ENCODE assay signal across 16 mouse cellular contexts in genomic region chr17:62690256-62690655, GRCm38 (mm10).
DNase-seq lines count a peak whose midpoint lies in the region; ATAC-seq and TF ChIP-seq lines count a peak whose summit lies in the region.
"Had no signal": no experiment of that assay in that cellular context is flagged by ENCODE, and none has a peak within 500 bp of the region (broad histone marks: within the 10 kb centered on the region; RNA-seq: fewer than 3 reads in every experiment).

No protein-coding gene starts in this region.

- 48% methylated on average over 8 of the region's 8 CpGs for WGBS in forebrain, postnatal 0 days
- 51% methylated on average over 8 of the region's 8 CpGs for WGBS in forebrain, embryonic 11.5 days
- 29% methylated on average over 8 of the region's 8 CpGs for WGBS in stomach, postnatal 0 days

- DNase-seq in forebrain, postnatal 0 days, result no peak
- DNase-seq in forebrain, embryonic 11.5 days (ENCODE audit: low spot score), result no peak
- DNase-seq in kidney, postnatal 14 days, result peak; percentile 13
- no peak for DNase-seq in kidney, adult 18-20 months
- peak; percentile 20 for DNase-seq in urinary bladder, postnatal 14 days (ENCODE audit: low spot score)
- DNase-seq in urinary bladder, adult 2 months (ENCODE audit: low spot score), result no peak
- DNase-seq in stomach, postnatal 0 days (ENCODE audit: low spot score), result peak; percentile 42
- DNase-seq in gastrocnemius, adult 8-10 months (ENCODE audit: low spot score in 2 of 2), result no peak
- DNase-seq: cerebellum, adult 8-10 months; gastrocnemius, postnatal 10 days; heart, postnatal 4 days had no signal

- H3K9ac ChIP-seq in forebrain, postnatal 0 days, result no peak overlapping the region
- no peak overlapping the region for H3K9ac ChIP-seq in forebrain, embryonic 11.5 days (ENCODE audit: low read length)
- no peak overlapping the region for H3K9ac ChIP-seq in stomach, postnatal 0 days (ENCODE audit: low read length)
- H3K9ac ChIP-seq: embryonic facial prominence, embryonic 12.5 days; heart, embryonic 12.5 days; limb, embryonic 12.5 days; neural tube, embryonic 13.5 days had no signal

- H3K4me2 ChIP-seq in forebrain, postnatal 0 days (ENCODE audit: low read depth), result no peak overlapping the region
- H3K4me2 ChIP-seq in forebrain, embryonic 11.5 days (ENCODE audit: low read depth, low read length, severe bottlenecking), result no peak overlapping the region
- no peak overlapping the region for H3K4me2 ChIP-seq in stomach, postnatal 0 days (replicated peaks; ENCODE audit: low read depth)
- H3K4me2 ChIP-seq: embryonic facial prominence, embryonic 12.5 days; heart, embryonic 12.5 days; limb, embryonic 12.5 days; neural tube, embryonic 13.5 days had no signal

- H3K27me3 ChIP-seq in forebrain, postnatal 0 days (ENCODE audit: insufficient read depth, low read length), result no peaks in the 10 kb centered on the region
- H3K27me3 ChIP-seq in forebrain, embryonic 11.5 days (ENCODE audit: control insufficient read depth, insufficient read depth, low read length), result no peaks in the 10 kb centered on the region
- H3K27me3 ChIP-seq in stomach, postnatal 0 days (ENCODE audit: control insufficient read depth, insufficient read depth, low read length), result no peaks in the 10 kb centered on the region
- H3K27me3 ChIP-seq: embryonic facial prominence, embryonic 12.5 days; heart, embryonic 12.5 days; neural tube, embryonic 13.5 days had no signal

- TF ChIP-seq EP300 in stomach, postnatal 0 days (optimal IDR thresholded peaks at IDR 0.05), result no peak

- H3K4me3 ChIP-seq in forebrain, postnatal 0 days (ENCODE audit: low read depth, low read length), result no peak overlapping the region
- H3K4me3 ChIP-seq in forebrain, embryonic 11.5 days (ENCODE audit: low read depth, low read length), result no peak overlapping the region
- H3K4me3 ChIP-seq in stomach, postnatal 0 days (ENCODE audit: low read depth, low read length), result no peak overlapping the region
- H3K4me3 ChIP-seq: embryonic facial prominence, embryonic 12.5 days; heart, embryonic 12.5 days; limb, embryonic 12.5 days; neural tube, embryonic 13.5 days had no signal

- no peaks in the 10 kb centered on the region for H3K36me3 ChIP-seq in forebrain, postnatal 0 days (ENCODE audit: insufficient read depth)
- no peaks in the 10 kb centered on the region for H3K36me3 ChIP-seq in forebrain, embryonic 11.5 days (ENCODE audit: control insufficient read depth, insufficient read depth, low read length)
- no peaks in the 10 kb centered on the region for H3K36me3 ChIP-seq in stomach, postnatal 0 days (ENCODE audit: control insufficient read depth, insufficient read depth, low read length)
- H3K36me3 ChIP-seq: embryonic facial prominence, embryonic 12.5 days; heart, embryonic 12.5 days; limb, embryonic 12.5 days; neural tube, embryonic 13.5 days had no signal

- TF ChIP-seq CTCF in forebrain, postnatal 0 days (IDR thresholded peaks at IDR 0.05; ENCODE audit: low read depth), result 0 out of 2 replicates have a peak, but pooled peaks have one; percentile 3
- peak; percentile 58 for TF ChIP-seq CTCF in stomach, postnatal 0 days (IDR thresholded peaks at IDR 0.05; ENCODE audit: low read depth)

- ATAC-seq in forebrain, postnatal 0 days, result no peak
- ATAC-seq in forebrain, embryonic 11.5 days (replicated peaks; ENCODE audit: low FRiP score), result no peak; the same call in 1 of the 2 replicates
- ATAC-seq in stomach, postnatal 0 days (ENCODE audit: low FRiP score, low TSS enrichment), result peak; percentile 78
- ATAC-seq: forebrain, embryonic 16.5 days had no signal

- no peaks in the 10 kb centered on the region for H3K4me1 ChIP-seq in forebrain, postnatal 0 days (ENCODE audit: insufficient read depth)
- peaks cover 2% of the 10 kb centered on the region; the same call in 1 of the 2 replicates for H3K4me1 ChIP-seq in forebrain, embryonic 11.5 days (replicated peaks; ENCODE audit: control insufficient read depth, insufficient read depth, low read length)
- H3K4me1 ChIP-seq in stomach, postnatal 0 days (replicated peaks; ENCODE audit: control insufficient read depth, insufficient read depth), result 0 out of 2 replicates have a peak, but pooled peaks cover 4% of the 10 kb centered on the region

- H3K27ac ChIP-seq in forebrain, postnatal 0 days (ENCODE audit: low read depth, low read length), result no peak overlapping the region
- H3K27ac ChIP-seq in forebrain, embryonic 11.5 days (ENCODE audit: low read depth, low read length), result no peak overlapping the region
- no peak overlapping the region for H3K27ac ChIP-seq in stomach, postnatal 0 days (replicated peaks)
- H3K27ac ChIP-seq: embryonic facial prominence, embryonic 12.5 days; limb, embryonic 12.5 days had no signal

- no peaks in the 10 kb centered on the region for H3K9me3 ChIP-seq in forebrain, postnatal 0 days (ENCODE audit: low read length)
- H3K9me3 ChIP-seq in forebrain, embryonic 11.5 days (ENCODE audit: control insufficient read depth, low read length), result no peaks in the 10 kb centered on the region
- H3K9me3 ChIP-seq in stomach, postnatal 0 days (ENCODE audit: control insufficient read depth, low read length), result no peaks in the 10 kb centered on the region
- H3K9me3 ChIP-seq: embryonic facial prominence, embryonic 12.5 days; heart, embryonic 12.5 days; limb, embryonic 12.5 days; neural tube, embryonic 13.5 days had no signal

Comparison
In these comparisons a context has a peak if more than half of its experiments do, and no peak if none do; other contexts are left out.
1. DNase-seq: peak in kidney, postnatal 14 days (single experiment), urinary bladder, postnatal 14 days (single experiment) and stomach, postnatal 0 days (single experiment); none in forebrain, postnatal 0 days (single experiment), forebrain, embryonic 11.5 days (single experiment), kidney, adult 18-20 months (single experiment), urinary bladder, adult 2 months (single experiment) and gastrocnemius, adult 8-10 months (0 of 2).